Mouse (Mus musculus): Measurements from ENCODE around the gene Prss57.

- TF ChIP-seq CTCF (conservative IDR thresholded peaks at IDR 0.05; ENCODE audit: insufficient read depth, insufficient read length, low read depth, low read length) (no peak), POLR2A (IDR thresholded peaks at IDR 0.05; ENCODE audit: low read depth, low read length) (no peak)
These were observed 6.6 kb upstream of the Prss57 start for GRCm38 (mm10) chr10:79797326-79797725.
